Mouse (Mus musculus) testis, postnatal 14 days (tissue): ENCODE measurements around the gene Fundc1.
"Not testable (repeated sequence)": the region's sequence is repeated elsewhere in the genome, so short reads cannot be mapped to it uniquely, and the experiment has no call there.

Experiments used
- DNase-seq: peaks from one replicate; pipeline ENCODE4 v3.0.0; 2021; ENCODE audit warnings: low spot score

The Fundc1 gene

GRCm38 (mm10) chrX:17571621-17572459, at the start of gene Fundc1:
Gene Fundc1 (minus strand): TSS chrX:17572325.
- peak; percentile 91 for DNase-seq

DNA sequence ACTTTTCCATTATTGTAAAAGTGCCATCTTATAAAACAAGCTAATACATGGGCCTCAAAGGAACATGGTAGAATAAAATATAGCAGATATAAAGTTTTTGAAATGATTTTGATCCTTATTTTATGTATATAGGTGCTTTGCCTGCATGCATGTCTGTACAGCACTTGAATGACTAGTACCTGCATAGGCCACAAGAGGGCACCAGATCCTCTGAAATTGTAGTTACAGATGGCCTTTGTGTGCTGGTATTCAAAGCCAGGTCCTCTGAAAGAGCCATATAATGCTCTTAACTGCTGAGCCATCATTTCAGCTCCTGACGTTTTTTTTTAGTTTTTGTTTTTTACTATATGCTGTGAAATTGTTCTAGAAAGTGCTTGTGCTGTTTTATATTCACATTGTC, 39.1 kb upstream of the Fundc1 start:
- no peak for DNase-seq

- DNase-seq, result no peak
Observed at GRCm38 (mm10) chrX:17608763-17609162, 36.6 kb upstream of the Fundc1 start.

DNA sequence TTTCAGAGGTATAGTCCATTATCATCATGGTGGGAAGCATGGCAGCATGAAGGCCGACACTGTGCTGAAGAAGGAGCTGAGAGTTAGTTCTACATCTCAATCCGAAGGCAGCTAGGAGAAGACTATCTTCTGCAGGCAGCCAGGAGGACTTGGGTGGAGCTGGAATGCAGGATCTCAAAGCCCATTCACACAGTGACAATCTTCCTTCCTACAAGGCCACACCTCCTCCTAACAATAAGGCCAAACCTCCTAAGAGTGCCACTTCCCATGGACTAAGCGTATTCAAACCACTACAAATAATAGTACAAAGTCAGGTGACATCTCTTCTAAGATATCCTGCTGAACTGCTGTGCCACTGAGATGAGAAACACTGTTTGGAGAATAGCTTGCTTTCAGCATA, 35.5 kb upstream of the Fundc1 start:
- DNase-seq, result no peak

- no peak for DNase-seq
Observed at GRCm38 (mm10) chrX:17593331-17593730, 21.2 kb upstream of the Fundc1 start.

DNA sequence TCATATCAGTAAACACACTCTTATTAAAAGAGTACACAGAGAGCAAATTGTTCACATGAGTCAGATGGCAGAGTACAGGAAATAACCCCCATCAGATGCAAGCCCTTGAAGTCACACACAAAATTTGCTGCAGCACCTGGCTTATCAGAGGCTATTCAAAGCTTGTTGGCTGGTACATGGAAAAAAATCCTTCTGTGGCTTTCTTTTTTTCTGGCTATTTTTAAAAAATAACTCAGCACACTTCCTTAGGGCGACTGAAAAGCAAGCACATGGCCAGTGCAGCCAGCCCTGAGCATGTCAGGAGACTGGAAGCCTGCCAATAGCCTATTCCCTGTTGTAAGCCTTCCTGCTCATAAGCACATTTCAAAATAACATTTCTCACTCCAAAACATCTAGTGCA, 18.6 kb upstream of the Fundc1 start:
- peak; percentile 4 for DNase-seq

DNA sequence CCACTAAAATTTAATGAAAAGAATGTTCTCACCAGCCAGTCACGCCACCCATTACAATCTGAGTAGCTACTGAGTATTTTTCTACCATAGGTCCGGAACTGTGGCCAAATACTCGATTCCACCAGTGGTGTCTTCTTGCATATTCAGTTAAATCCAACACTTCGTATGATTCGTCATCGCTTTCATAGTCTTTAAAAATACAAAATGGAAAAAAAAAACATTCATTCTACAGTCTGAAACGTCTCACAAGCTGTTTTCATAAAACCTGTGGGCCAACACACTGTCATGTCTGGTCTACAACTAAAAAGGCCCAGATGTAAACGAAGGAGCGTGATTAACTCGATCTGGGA, 879 bp downstream of the Fundc1 start:
- DNase-seq, result no peak

- no peak for DNase-seq
Observed at GRCm38 (mm10) chrX:17568670-17569069, 3.5 kb downstream of the Fundc1 start.

GRCm38 (mm10) chrX:17565743-17566142, 6.4 kb downstream of the Fundc1 start:
- DNase-seq, result no peak

- no peak for DNase-seq
Observed at GRCm38 (mm10) chrX:17564732-17565131, 7.4 kb downstream of the Fundc1 start.

- DNase-seq, result no peak
Observed at GRCm38 (mm10) chrX:17558746-17559145, 13.4 kb downstream of the Fundc1 start.

- no peak for DNase-seq
Observed at GRCm38 (mm10) chrX:17554488-17554887, 17.6 kb downstream of the Fundc1 start.

DNA sequence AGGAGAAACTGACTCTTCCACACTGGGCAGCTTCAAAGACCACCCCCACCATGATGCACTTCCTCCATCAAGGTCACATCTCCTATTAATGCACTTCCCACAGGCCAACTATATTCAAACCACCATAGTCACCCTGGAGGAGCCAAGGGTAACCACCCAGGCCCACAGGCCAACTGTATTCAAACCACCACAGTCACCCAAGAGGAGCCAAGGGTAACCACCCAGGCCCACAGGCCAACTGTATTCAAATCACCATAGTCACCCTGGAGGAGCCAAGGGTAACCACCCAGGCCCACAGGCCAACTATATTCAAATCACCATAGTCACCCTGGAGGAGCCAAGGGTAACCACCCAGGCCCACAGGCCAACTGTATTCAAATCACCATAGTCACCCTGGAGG, 20.5 kb downstream of the Fundc1 start:
- not testable (repeated sequence) for DNase-seq

GRCm38 (mm10) chrX:17547143-17547806, 24.9 kb downstream of the Fundc1 start:
- no peak for DNase-seq

DNA sequence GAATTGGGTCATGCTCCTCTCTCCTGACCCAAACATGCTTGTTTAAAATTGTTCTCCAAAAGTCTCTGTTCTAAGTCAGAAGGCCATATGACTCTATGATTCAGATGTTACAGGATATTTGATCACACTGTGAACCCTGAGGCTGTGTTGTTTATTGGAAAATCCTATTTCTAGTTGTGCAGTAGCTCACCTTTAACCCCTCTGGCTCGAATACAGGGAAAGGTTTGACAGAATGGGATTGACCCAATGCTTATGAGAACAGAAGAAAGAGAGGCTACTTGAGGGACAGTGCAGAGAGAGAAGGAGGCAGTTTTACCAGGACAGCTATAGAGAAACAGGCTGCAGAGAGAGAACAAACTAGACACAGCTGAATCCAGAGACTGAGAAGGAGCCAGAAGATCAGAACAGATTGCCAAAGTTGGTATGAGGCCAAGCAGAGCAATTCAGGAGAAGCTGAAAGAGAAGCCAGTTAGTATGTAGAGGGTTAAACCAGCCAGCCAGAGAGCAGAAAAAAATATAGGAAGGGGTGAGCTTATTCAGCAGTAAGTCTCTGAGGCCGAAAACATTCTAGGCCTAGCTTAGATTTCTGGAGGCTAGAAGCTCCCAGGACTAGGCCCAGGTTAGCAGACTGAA, 27.1 kb downstream of the Fundc1 start:
- no peak for DNase-seq

- no peak for DNase-seq
Observed at GRCm38 (mm10) chrX:17537701-17538100, 34.4 kb downstream of the Fundc1 start.

DNA sequence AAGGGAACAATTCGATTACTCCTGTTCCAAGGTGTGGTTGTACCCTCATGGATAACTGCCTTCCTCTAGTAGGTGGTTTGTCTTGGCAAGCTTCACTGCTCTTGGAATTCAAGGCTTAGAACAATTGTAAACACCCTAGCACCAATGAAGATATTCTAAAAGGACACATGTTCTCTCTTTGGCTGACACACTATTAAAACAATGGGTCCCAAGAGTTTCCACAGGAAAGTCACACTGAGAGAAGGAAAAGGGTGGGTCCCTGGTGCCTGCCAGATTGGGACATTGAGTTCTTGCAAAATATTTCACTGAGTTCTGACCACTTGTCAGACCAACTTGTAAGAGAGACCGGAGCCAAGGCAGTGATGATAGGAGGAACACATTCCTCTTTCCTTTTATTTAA, 45.1 kb downstream of the Fundc1 start:
- DNase-seq, result no peak

- no peak for DNase-seq
Observed at GRCm38 (mm10) chrX:17521221-17521716, 50.9 kb downstream of the Fundc1 start.

DNA sequence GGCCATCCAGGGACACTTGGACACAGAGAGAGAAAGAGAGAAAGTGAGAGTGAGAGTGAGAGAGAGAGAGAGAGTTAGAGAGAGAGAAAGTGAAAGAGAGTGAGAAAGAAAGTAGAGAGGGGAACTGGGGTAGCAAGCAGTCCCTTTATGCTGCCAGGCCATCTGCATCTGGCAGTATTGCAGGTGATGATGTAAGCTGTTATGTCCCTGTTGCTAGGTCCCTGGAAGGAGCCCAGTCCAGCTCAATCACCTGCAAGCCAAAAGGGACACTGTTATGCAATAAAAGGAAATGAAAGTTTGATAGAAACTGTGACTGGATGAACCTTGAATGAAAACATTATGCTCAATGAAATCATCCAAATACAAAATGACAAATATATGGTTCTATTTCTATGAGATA, 52.0 kb downstream of the Fundc1 start:
- no peak for DNase-seq

DNA sequence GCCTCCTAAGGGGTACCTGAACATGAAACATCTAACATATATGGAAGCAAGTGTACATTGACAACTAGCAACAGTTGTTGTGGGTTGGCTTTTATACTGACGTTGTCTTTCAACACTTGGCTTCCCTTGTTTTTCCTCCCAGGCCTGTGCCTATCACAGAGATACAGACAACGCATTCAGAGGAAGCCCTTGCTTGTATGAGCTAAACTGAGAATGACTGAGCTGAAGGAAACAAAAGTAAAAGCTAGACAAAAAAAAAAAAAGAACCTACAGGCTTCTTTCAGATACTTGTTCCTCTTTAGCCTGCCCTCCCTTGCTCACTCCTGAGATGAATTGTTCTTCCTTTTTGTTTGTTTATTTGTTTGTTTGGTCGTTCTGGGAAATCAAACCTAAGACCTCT, 58.1 kb downstream of the Fundc1 start:
- no peak for DNase-seq

- peak; percentile 3 for DNase-seq
Observed at GRCm38 (mm10) chrX:17512021-17512602, 60.0 kb downstream of the Fundc1 start.
